Mouse (Mus musculus) cortical plate, adult 2 months (tissue): Measurements from ENCODE around the gene Rev1. TPM values are rescaled to one million over a fixed set of nuclear protein-coding genes. Genes with fewer than 3 reads are reported as not detected.

Experiments used
- H3K27ac ChIP-seq: fragments of 200-500 bp; 2 replicates; pipeline ENCODE4 v1.5.1; 2012; ENCODE audit warnings: low read length, control low read depth, inconsistent platforms; ENCODE audit not compliant: insufficient read depth
- H3K4me1 ChIP-seq: fragments of 200-500 bp; 2 replicates; pipeline ENCODE4 v1.6.1; 2011; ENCODE audit warnings: low read length; ENCODE audit not compliant: control insufficient read depth, insufficient read depth
- H3K4me3 ChIP-seq: fragments of 200-500 bp; 2 replicates; pipeline ENCODE4 v1.5.1; 2011; ENCODE audit warnings: mild to moderate bottlenecking, low read length, control low read depth; ENCODE audit not compliant: insufficient read depth
- CTCF ChIP-seq: fragments of 200-500 bp; IDR thresholded peaks from 2 replicates; pipeline ENCODE4 v1.5.1; 2011; ENCODE audit warnings: mild to moderate bottlenecking, control low read depth, low read length; ENCODE audit not compliant: insufficient read depth; ENCODE audit errors: extremely low read depth
- POLR2A ChIP-seq: fragments of 200-500 bp; IDR thresholded peaks from 2 replicates; pipeline ENCODE4 v1.6.1; 2011; ENCODE audit warnings: mild to moderate bottlenecking, low read length, control low read depth; ENCODE audit not compliant: insufficient read depth; ENCODE audit errors: extremely low read depth
- polyA plus RNA-seq: library from polyadenylated mRNA; depleted of rRNA; stranded (reverse); fragments of >200 nt; gene quantifications from 2 replicates; pipeline ENCODE4 v1.2.3, GENCODE M21; 2012; rRNA removed

Gene Rev1
- polyA plus RNA-seq: 25.2 and 25.7 TPM in 2 replicates

GRCm38 (mm10) chr1:38129501-38130267 is at the start of gene Rev1:
TSS of gene Rev1 (minus strand) at chr1:38129801.
- H3K4me3 ChIP-seq: peak within 1 kb of the TSS; percentile 50
- H3K27ac ChIP-seq: peak within 1 kb of the TSS; percentile 98
- H3K4me1 ChIP-seq: peaks cover 1% of the 10 kb centered on the region; the same call in 1 of the 2 replicates
- TF ChIP-seq POLR2A (0 out of 2 replicates have a peak, but pooled peaks have one; percentile 28), CTCF (peak; percentile 60)

- Histone ChIP-seq H3K4me3 (no peak overlapping the region), H3K4me1 (no peaks in the 10 kb centered on the region)
Observed at GRCm38 (mm10) chr1:38178929-38179328, 49.3 kb upstream of the Rev1 start.

GRCm38 (mm10) chr1:38176077-38176476 is 46.5 kb upstream of the Rev1 start:
- no peak overlapping the region for H3K4me3 ChIP-seq
- no peak for TF ChIP-seq CTCF
- no peak for TF ChIP-seq POLR2A

More at GRCm38 (mm10) chr1:38178929-38179328, 49.3 kb upstream of the Rev1 start:
- TF ChIP-seq CTCF: no peak
- no peak for TF ChIP-seq POLR2A
- no peak overlapping the region for H3K27ac ChIP-seq

GRCm38 (mm10) chr1:38171874-38172273 is 42.3 kb upstream of the Rev1 start:
- no peaks in the 10 kb centered on the region; the same call in 1 of the 2 replicates for H3K4me1 ChIP-seq
- no peak overlapping the region for H3K4me3 ChIP-seq
- no peak overlapping the region for H3K27ac ChIP-seq
- TF ChIP-seq POLR2A (no peak), CTCF (no peak)

More at GRCm38 (mm10) chr1:38176077-38176476, 46.5 kb upstream of the Rev1 start:
- Histone ChIP-seq H3K27ac (no peak overlapping the region), H3K4me1 (no peaks in the 10 kb centered on the region)

- TF ChIP-seq CTCF: no peak
- TF ChIP-seq POLR2A: no peak
- Histone ChIP-seq H3K27ac (no peak overlapping the region), H3K4me1 (no peaks in the 10 kb centered on the region; the same call in 1 of the 2 replicates), H3K4me3 (no peak overlapping the region)
Observed at GRCm38 (mm10) chr1:38165696-38166095, 36.1 kb upstream of the Rev1 start.

GRCm38 (mm10) chr1:38150086-38150485 is 20.5 kb upstream of the Rev1 start:
- Histone ChIP-seq H3K4me3 (no peak overlapping the region), H3K4me1 (no peaks in the 10 kb centered on the region), H3K27ac (no peak overlapping the region)
- TF ChIP-seq POLR2A (no peak), CTCF (no peak)

- H3K4me3 ChIP-seq: no peak overlapping the region
- no peak overlapping the region for H3K27ac ChIP-seq
- TF ChIP-seq POLR2A (no peak), CTCF (no peak)
- no peaks in the 10 kb centered on the region for H3K4me1 ChIP-seq
Observed at GRCm38 (mm10) chr1:38146008-38146407, 16.4 kb upstream of the Rev1 start.

GRCm38 (mm10) chr1:38141371-38141770 is 11.8 kb upstream of the Rev1 start:
- no peak overlapping the region for H3K4me3 ChIP-seq
- TF ChIP-seq POLR2A: no peak
- TF ChIP-seq CTCF: no peak
- H3K4me1 ChIP-seq: no peaks in the 10 kb centered on the region

GRCm38 (mm10) chr1:38140911-38141310 is 11.3 kb upstream of the Rev1 start:
- TF ChIP-seq CTCF (no peak), POLR2A (no peak)

More at GRCm38 (mm10) chr1:38141371-38141770, 11.8 kb upstream of the Rev1 start:
- no peak overlapping the region for H3K27ac ChIP-seq

GRCm38 (mm10) chr1:38139396-38139795 is 9.8 kb upstream of the Rev1 start:
- TF ChIP-seq CTCF (no peak), POLR2A (no peak)
- Histone ChIP-seq H3K27ac (no peak overlapping the region), H3K4me1 (no peaks in the 10 kb centered on the region), H3K4me3 (no peak overlapping the region)

More at GRCm38 (mm10) chr1:38140911-38141310, 11.3 kb upstream of the Rev1 start:
- Histone ChIP-seq H3K27ac (no peak overlapping the region), H3K4me3 (no peak overlapping the region), H3K4me1 (no peaks in the 10 kb centered on the region)
